Mouse (Mus musculus) liver, postnatal 0 days (tissue): ENCODE results near the gene Ptprd.

Experiments
- CTCF ChIP-seq: sonication (generic); IDR thresholded peaks from 2 replicates; pipeline ENCODE4 v1.5.1; 2016; ENCODE audit warnings: antibody characterized with exemption, low read depth
- EP300 ChIP-seq: IDR thresholded peaks from 2 replicates; pipeline ENCODE4 v1.6.1; 2016; ENCODE audit warnings: antibody characterized with exemption, low read depth, mild to moderate bottlenecking

- TF ChIP-seq CTCF (no peak), EP300 (no peak)
These were observed 1605.0 kb downstream of the Ptprd start for GRCm38 (mm10) chr4:76606808-76607207.
